Mouse (Mus musculus): ENCODE results near the gene Cyp2b23. TPM values are rescaled to one million over a fixed set of nuclear protein-coding genes. Genes with fewer than 3 reads are reported as not detected.
"Not testable (repeated sequence)": the region's sequence is repeated elsewhere in the genome, so short reads cannot be mapped to it uniquely, and the experiment has no call there.

The Cyp2b23 gene
- polyA plus RNA-seq, 1 experiment from 2014 or later = not detected

- no peaks in the 10 kb centered on the region for H3K4me1 ChIP-seq (ENCODE audit: insufficient read depth, low read depth, low read length)
- DNase-seq (ENCODE audit: low spot score) (no peak), ATAC-seq (no peak)
- H3K9me3 ChIP-seq (ENCODE audit: low read length) = no peaks in the 10 kb centered on the region; the same call in 1 of the 2 replicates
- H3K27ac ChIP-seq (ENCODE audit: low read length) = no peak overlapping the region
- H3K36me3 ChIP-seq (ENCODE audit: insufficient read depth, low read length) = no peaks in the 10 kb centered on the region
- TF ChIP-seq CTCF (IDR thresholded peaks at IDR 0.05) (no peak), EP300 (IDR thresholded peaks at IDR 0.05) (no peak)
- H3K27me3 ChIP-seq (replicated peaks; ENCODE audit: insufficient read depth, low read length) = no peaks in the 10 kb centered on the region
- H3K4me2 ChIP-seq (replicated peaks; ENCODE audit: low read depth, low read length) = no peak overlapping the region
- WGBS = 78% methylated on average over 5 of the region's 5 CpGs
- no peak overlapping the region for H3K9ac ChIP-seq (replicated peaks; ENCODE audit: low read depth)
- H3K4me3 ChIP-seq (ENCODE audit: low read depth, low read length) = no peak overlapping the region
Measured at GRCm38 (mm10) chr7:26666011-26666410, 20.2 kb downstream of the Cyp2b23 start.

GRCm38 (mm10) chr7:26618364-26618763 lies 67.9 kb downstream of the Cyp2b23 start, which contains the start of gene Vmn1r185:
TSS of gene Vmn1r185 (minus strand) at chr7:26618464.
- H3K9ac ChIP-seq (replicated peaks; ENCODE audit: low read depth); H3K27me3 ChIP-seq (replicated peaks; ENCODE audit: insufficient read depth, low read length); H3K9me3 ChIP-seq (ENCODE audit: low read length); H3K36me3 ChIP-seq (ENCODE audit: insufficient read depth, low read length); ATAC-seq; DNase-seq (ENCODE audit: low spot score); H3K4me3 ChIP-seq (ENCODE audit: low read depth, low read length); H3K4me1 ChIP-seq (ENCODE audit: insufficient read depth, low read depth, low read length); H3K4me2 ChIP-seq (replicated peaks; ENCODE audit: low read depth, low read length); H3K27ac ChIP-seq (ENCODE audit: low read length): not testable (repeated sequence)
- 64% methylated on average over 1 of the region's 1 CpGs for WGBS

Other genes starting within 250 kb of the Cyp2b23 start
- gene Nlrp9a, start 151.4 kb downstream of the Cyp2b23 start, polyA plus RNA-seq (2015; fragmentation: Nextera tagmentation; extraction: Ambion mirVana) = not detected in 2 replicates
- not detected in 2 replicates for gene Vmn1r185, start 68.0 kb downstream of the Cyp2b23 start, polyA plus RNA-seq (2015; fragmentation: Nextera tagmentation; extraction: Ambion mirVana)
- 0.06 and 0.12 TPM in 2 replicates for gene Cyp2b19, start 70.7 kb upstream of the Cyp2b23 start, polyA plus RNA-seq (2015; fragmentation: Nextera tagmentation; extraction: Ambion mirVana)
- 0.08 and 0.10 TPM in 2 replicates for gene Cyp2g1, start 122.5 kb upstream of the Cyp2b23 start, polyA plus RNA-seq (2015; fragmentation: Nextera tagmentation; extraction: Ambion mirVana)
- 1.0 and 1.2 TPM in 2 replicates for gene Cyp2a5, start 148.9 kb upstream of the Cyp2b23 start, polyA plus RNA-seq (2015; fragmentation: Nextera tagmentation; extraction: Ambion mirVana)

Measured in lung, postnatal 0 days (tissue).